Mouse (Mus musculus): ENCODE measurements around the gene Pip5kl1.

GRCm38 (mm10) chr2:32555484-32555883 is 19.1 kb upstream of the Pip5kl1 start:
- TF ChIP-seq CTCF (IDR thresholded peaks at IDR 0.05; ENCODE audit: control insufficient read depth, insufficient read depth, insufficient replicate concordance, low read depth, low read length) (no peak), POLR2A (IDR thresholded peaks at IDR 0.05; ENCODE audit: control insufficient read depth, low read depth, low read length) (no peak)
